8 mouse cellular contexts compared by ENCODE assay signal in the genomic region with DNA sequence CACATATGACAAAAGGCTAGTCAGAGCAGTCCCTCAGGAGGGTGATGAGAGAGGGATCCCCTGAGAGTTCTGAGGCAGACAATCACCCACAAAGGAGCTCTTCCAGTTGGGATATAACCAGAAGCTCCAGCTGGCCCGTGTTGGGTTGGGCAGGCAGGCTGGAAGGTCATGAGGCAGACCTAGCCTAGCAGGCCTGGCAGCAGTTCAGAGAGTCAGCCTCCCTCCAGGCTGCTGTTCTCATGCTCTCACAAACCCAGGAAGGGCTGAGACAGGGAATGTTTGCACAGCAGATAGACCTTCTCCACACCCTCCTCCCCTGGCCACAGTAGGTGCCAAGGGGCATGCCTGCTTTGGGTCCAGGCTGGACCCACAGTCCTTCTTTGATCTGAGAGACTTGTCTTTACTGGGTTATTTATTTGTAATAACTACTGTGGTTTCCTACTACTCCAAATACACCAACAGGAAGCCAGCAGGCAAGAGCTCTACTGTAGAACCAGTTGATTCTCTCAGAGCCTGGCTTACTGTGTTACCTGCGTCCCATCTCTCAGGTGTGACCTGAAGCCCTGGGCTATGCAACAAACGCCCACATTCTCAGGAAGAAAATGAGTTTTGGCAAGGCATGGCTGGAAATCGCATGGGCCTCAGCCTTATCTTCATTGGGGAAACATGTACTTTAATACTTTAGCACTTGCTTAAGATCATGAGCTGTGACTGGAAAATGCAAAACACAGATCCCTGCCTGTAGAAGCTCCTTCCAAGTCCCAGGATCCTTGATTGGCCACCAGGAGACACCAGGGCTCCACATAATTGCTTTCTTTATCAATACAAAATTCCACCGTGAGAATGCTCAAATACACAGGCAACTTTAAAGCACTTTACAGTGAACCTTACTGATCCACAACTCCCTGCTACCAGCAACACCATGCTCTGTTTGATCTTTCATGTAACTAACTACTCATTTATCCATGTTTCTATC.
DNase-seq lines count a peak whose midpoint lies in the region; ATAC-seq and TF ChIP-seq lines count a peak whose summit lies in the region.

No protein-coding gene starts in this region.

- H3K36me3 ChIP-seq in lung, postnatal 0 days (ENCODE audit: insufficient read depth, low read length): no peaks in the 10 kb centered on the region
- H3K36me3 ChIP-seq in forebrain, embryonic 14.5 days (ENCODE audit: control insufficient read depth, insufficient read depth, low read length): no peaks in the 10 kb centered on the region

- intact Hi-C loops in heart, postnatal 36 days (cut with DNase I): loop anchor here (5.0 kb wide), 1 partner anchor 66 kb away; no protein-coding TSS in a partner anchor

- peak; percentile 29; the same call in 1 of the 2 replicates for TF ChIP-seq CTCF in lung, postnatal 0 days (IDR thresholded peaks at IDR 0.05)

- H3K9ac ChIP-seq in lung, postnatal 0 days (replicated peaks; ENCODE audit: low read depth): no peak overlapping the region
- H3K9ac ChIP-seq in forebrain, embryonic 14.5 days (ENCODE audit: low read length): no peak overlapping the region

- peak; percentile 68 for ATAC-seq in lung, postnatal 0 days
- ATAC-seq in forebrain, embryonic 14.5 days: no peak

- 33% methylated on average over 5 of the region's 5 CpGs for WGBS in lung, postnatal 0 days
- 79% methylated on average over 5 of the region's 5 CpGs for WGBS in forebrain, embryonic 14.5 days

- H3K4me1 ChIP-seq in lung, postnatal 0 days (ENCODE audit: insufficient read depth, low read depth, low read length): peaks cover 5% of the 10 kb centered on the region; the same call in 1 of the 2 replicates
- no peaks in the 10 kb centered on the region for H3K4me1 ChIP-seq in forebrain, embryonic 14.5 days (ENCODE audit: control insufficient read depth, insufficient read depth, low read length)

- no peaks in the 10 kb centered on the region for H3K9me3 ChIP-seq in lung, postnatal 0 days (ENCODE audit: low read length)
- H3K9me3 ChIP-seq in forebrain, embryonic 14.5 days (replicated peaks; ENCODE audit: control insufficient read depth, low read length): no peaks in the 10 kb centered on the region

- H3K27ac ChIP-seq in lung, postnatal 0 days (ENCODE audit: low read length): no peak overlapping the region
- H3K27ac ChIP-seq in forebrain, embryonic 14.5 days (ENCODE audit: low read depth, low read length): no peak overlapping the region

- no peaks in the 10 kb centered on the region for H3K27me3 ChIP-seq in lung, postnatal 0 days (replicated peaks; ENCODE audit: insufficient read depth, low read length)
- no peaks in the 10 kb centered on the region for H3K27me3 ChIP-seq in forebrain, embryonic 14.5 days (replicated peaks; ENCODE audit: control insufficient read depth, insufficient read depth, low read length)

- H3K4me2 ChIP-seq in lung, postnatal 0 days (replicated peaks; ENCODE audit: low read depth, low read length): no peak overlapping the region
- H3K4me2 ChIP-seq in forebrain, embryonic 14.5 days (ENCODE audit: low read length): no peak overlapping the region

- H3K4me3 ChIP-seq in lung, postnatal 0 days (ENCODE audit: low read depth, low read length): no peak overlapping the region
- H3K4me3 ChIP-seq in forebrain, embryonic 14.5 days (ENCODE audit: low read depth, low read length): no peak overlapping the region

- DNase-seq in adipocyte (ENCODE audit: low spot score): peak; percentile 61
- peak; percentile 64 for DNase-seq in cerebellum, adult 9-10 months
- DNase-seq in heart, postnatal 36 days: peak; percentile 60 to 73
- peak; percentile 57 for DNase-seq in lung, postnatal 0 days (ENCODE audit: low spot score)
- DNase-seq in thymus, postnatal 0 days (ENCODE audit: low spot score): no peak
- no peak for DNase-seq in forebrain, embryonic 14.5 days (ENCODE audit: low spot score)
- no peak for DNase-seq in frontal cortex, postnatal 10 days (ENCODE audit: low spot score in 2 of 2)
- no peak for DNase-seq in layer of hippocampus, postnatal 25 days (ENCODE audit: extremely low spot score in 1 of 2, low spot score in 1 of 2)

- no peak for TF ChIP-seq EP300 in lung, postnatal 0 days (IDR thresholded peaks at IDR 0.05)

Comparison
In these comparisons a context has a peak if more than half of its experiments do, and no peak if none do; other contexts are left out.
1. DNase-seq: peak in adipocyte (single experiment), cerebellum, adult 9-10 months (single experiment), heart, postnatal 36 days (2 of 2) and lung, postnatal 0 days (single experiment); none in thymus, postnatal 0 days (single experiment), forebrain, embryonic 14.5 days (single experiment), frontal cortex, postnatal 10 days (0 of 2) and layer of hippocampus, postnatal 25 days (0 of 2).